Mouse (Mus musculus): ENCODE data around the gene Rdm1. TPM values are rescaled to one million over a fixed set of nuclear protein-coding genes. Genes with fewer than 3 reads are reported as not detected.
"Not testable (repeated sequence)": the region's sequence is repeated elsewhere in the genome, so short reads cannot be mapped to it uniquely, and the experiment has no call there.

The Rdm1 gene
- polyA plus RNA-seq, 1 experiment from 2014 or later = 44.8 TPM

GRCm38 (mm10) chr11:101614116-101614515 lies 12.9 kb upstream of the Rdm1 start:
- Histone ChIP-seq H3K9ac (ENCODE audit: low read length) (no peak overlapping the region; the same call in 1 of the 2 replicates), H3K4me2 (no peak overlapping the region), H3K4me3 (ENCODE audit: low read depth, low read length) (no peak overlapping the region), H3K9me3 (ENCODE audit: control insufficient read depth, low read length) (no peaks in the 10 kb centered on the region), H3K27ac (ENCODE audit: low read depth, low read length) (no peak overlapping the region), H3K36me3 (ENCODE audit: control insufficient read depth, insufficient read depth, low read length) (no peaks in the 10 kb centered on the region), H3K4me1 (ENCODE audit: control insufficient read depth, insufficient read depth, low read length) (peaks cover 24% of the 10 kb centered on the region), H3K27me3 (ENCODE audit: control insufficient read depth, insufficient read depth, low read length) (no peaks in the 10 kb centered on the region)
- 47% methylated on average over 4 of the region's 4 CpGs for WGBS
- DNase-seq (ENCODE audit: low spot score, missing footprints) = peak; percentile 80
- no peak for ATAC-seq (ENCODE audit: low FRiP score)

GRCm38 (mm10) chr11:101615380-101615779 lies 11.6 kb upstream of the Rdm1 start:
- 87% methylated on average over 6 of the region's 6 CpGs for WGBS
- ATAC-seq (ENCODE audit: low FRiP score) = no peak

GRCm38 (mm10) chr11:101616104-101616503 lies 10.9 kb upstream of the Rdm1 start:
- no peak overlapping the region for H3K4me3 ChIP-seq (ENCODE audit: low read depth, low read length)
- ATAC-seq (ENCODE audit: low FRiP score) (no peak), DNase-seq (ENCODE audit: low spot score, missing footprints) (no peak)
- no peak overlapping the region for H3K4me2 ChIP-seq
- H3K9me3 ChIP-seq (ENCODE audit: control insufficient read depth, low read length) = no peaks in the 10 kb centered on the region
- H3K27ac ChIP-seq (ENCODE audit: low read depth, low read length) = no peak overlapping the region
- peaks cover 24% of the 10 kb centered on the region for H3K4me1 ChIP-seq (ENCODE audit: control insufficient read depth, insufficient read depth, low read length)
- H3K9ac ChIP-seq (ENCODE audit: low read length) = no peak overlapping the region
- WGBS = 92% methylated on average over 8 of the region's 8 CpGs
- H3K36me3 ChIP-seq (ENCODE audit: control insufficient read depth, insufficient read depth, low read length) = no peaks in the 10 kb centered on the region
- no peaks in the 10 kb centered on the region for H3K27me3 ChIP-seq (ENCODE audit: control insufficient read depth, insufficient read depth, low read length)

More at GRCm38 (mm10) chr11:101615380-101615779, 11.6 kb upstream of the Rdm1 start:
- Histone ChIP-seq H3K9ac (ENCODE audit: low read length) (no peak overlapping the region), H3K4me3 (ENCODE audit: low read depth, low read length) (no peak overlapping the region), H3K9me3 (ENCODE audit: control insufficient read depth, low read length) (no peaks in the 10 kb centered on the region), H3K27ac (ENCODE audit: low read depth, low read length) (no peak overlapping the region), H3K4me2 (no peak overlapping the region), H3K4me1 (ENCODE audit: control insufficient read depth, insufficient read depth, low read length) (peaks cover 24% of the 10 kb centered on the region), H3K36me3 (ENCODE audit: control insufficient read depth, insufficient read depth, low read length) (no peaks in the 10 kb centered on the region), H3K27me3 (ENCODE audit: control insufficient read depth, insufficient read depth, low read length) (no peaks in the 10 kb centered on the region)
- DNase-seq (ENCODE audit: low spot score, missing footprints) = peak; percentile 70

DNA sequence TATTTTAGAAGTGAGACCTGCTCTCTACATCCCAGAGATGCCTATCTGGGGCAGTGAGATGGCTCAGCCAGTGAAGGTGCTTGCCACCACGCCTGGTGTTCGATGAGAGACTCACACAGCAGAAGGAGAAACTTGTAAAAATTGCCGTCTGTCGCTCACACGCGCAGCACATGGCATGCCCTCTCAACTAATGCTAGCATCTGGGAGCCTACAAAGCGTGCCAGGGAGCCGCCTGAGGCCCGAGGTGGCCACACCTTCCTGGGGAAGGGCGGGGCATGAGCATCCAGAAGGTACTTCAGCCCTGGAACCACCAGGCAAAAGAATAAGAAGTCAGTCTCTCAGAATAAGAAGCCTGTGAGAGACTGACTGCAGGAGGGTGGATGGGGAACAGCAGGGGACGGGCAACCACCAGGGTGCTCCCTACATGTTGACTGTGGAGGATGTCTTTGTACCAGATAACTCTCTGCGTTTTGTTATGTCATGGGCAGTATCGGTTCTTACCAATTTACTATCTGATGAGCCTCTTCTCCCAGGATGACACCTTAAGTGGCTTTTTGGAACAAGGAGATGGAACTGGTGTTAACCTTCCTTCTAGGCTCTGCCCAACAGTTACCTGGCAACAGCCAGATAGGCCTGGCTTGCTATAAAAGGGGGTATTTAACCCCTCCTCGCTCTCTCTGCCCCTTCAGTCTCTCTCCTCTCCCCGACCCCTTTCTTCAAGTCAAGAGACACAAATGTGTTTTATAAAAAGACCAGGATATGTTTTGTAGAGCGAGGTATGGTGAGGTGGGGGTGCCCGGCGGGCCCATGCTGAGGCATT lies 9.8 kb upstream of the Rdm1 start:
- DNase-seq (ENCODE audit: low spot score, missing footprints) (peak; percentile 84), ATAC-seq (ENCODE audit: low FRiP score) (no peak)
- Histone ChIP-seq H3K4me1 (ENCODE audit: control insufficient read depth, insufficient read depth, low read length) (peaks cover 24% of the 10 kb centered on the region), H3K27ac (ENCODE audit: low read depth, low read length) (no peak overlapping the region; the same call in 1 of the 2 replicates), H3K9me3 (ENCODE audit: control insufficient read depth, low read length) (no peaks in the 10 kb centered on the region), H3K4me3 (ENCODE audit: low read depth, low read length) (no peak overlapping the region), H3K36me3 (ENCODE audit: control insufficient read depth, insufficient read depth, low read length) (no peaks in the 10 kb centered on the region), H3K27me3 (ENCODE audit: control insufficient read depth, insufficient read depth, low read length) (no peaks in the 10 kb centered on the region), H3K4me2 (peak overlapping the region; percentile 45), H3K9ac (ENCODE audit: low read length) (peak overlapping the region; percentile 48; the same call in 1 of the 2 replicates)
- WGBS = 17% methylated on average over 18 of the region's 18 CpGs

DNA sequence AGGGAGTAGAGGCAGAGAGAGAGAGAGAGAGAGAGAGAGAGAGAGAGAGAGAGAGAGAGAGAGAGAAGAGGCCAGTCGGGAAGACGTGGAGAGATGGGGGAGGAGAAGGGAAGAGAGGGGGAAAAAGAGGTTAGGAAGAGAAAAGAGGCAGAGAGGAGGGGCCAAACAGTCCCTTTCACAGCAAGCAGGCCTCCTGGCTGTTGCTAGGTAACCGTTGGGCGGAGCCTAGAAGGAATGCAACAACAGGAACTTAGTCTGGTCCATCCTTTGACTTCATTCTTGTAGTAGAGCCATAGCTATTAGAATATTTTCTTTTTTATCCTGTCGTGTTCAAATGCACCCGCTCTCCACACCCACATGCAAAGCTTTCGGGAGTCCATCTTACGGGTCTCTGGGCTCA lies 9.1 kb upstream of the Rdm1 start:
- no peaks in the 10 kb centered on the region for H3K36me3 ChIP-seq (ENCODE audit: control insufficient read depth, insufficient read depth, low read length)
- no peaks in the 10 kb centered on the region for H3K9me3 ChIP-seq (ENCODE audit: control insufficient read depth, low read length)
- peaks cover 24% of the 10 kb centered on the region for H3K4me1 ChIP-seq (ENCODE audit: control insufficient read depth, insufficient read depth, low read length)
- no peak overlapping the region for H3K4me3 ChIP-seq (ENCODE audit: low read depth, low read length)
- DNase-seq (ENCODE audit: low spot score, missing footprints) (peak; percentile 95), ATAC-seq (ENCODE audit: low FRiP score) (peak; percentile 84)
- H3K27ac ChIP-seq (ENCODE audit: low read depth, low read length) = no peak overlapping the region; the same call in 1 of the 2 replicates
- WGBS = 5% methylated on average over 8 of the region's 8 CpGs
- H3K9ac ChIP-seq (ENCODE audit: low read length) = peak overlapping the region; percentile 48
- peak overlapping the region; percentile 45 for H3K4me2 ChIP-seq
- H3K27me3 ChIP-seq (ENCODE audit: control insufficient read depth, insufficient read depth, low read length) = no peaks in the 10 kb centered on the region

- peak overlapping the region; percentile 9; the same call in 1 of the 2 replicates for H3K27ac ChIP-seq (ENCODE audit: low read depth, low read length)
- H3K36me3 ChIP-seq (ENCODE audit: control insufficient read depth, insufficient read depth, low read length) = no peaks in the 10 kb centered on the region
- DNase-seq (ENCODE audit: low spot score, missing footprints) = peak; percentile 86
- H3K27me3 ChIP-seq (ENCODE audit: control insufficient read depth, insufficient read depth, low read length) = no peaks in the 10 kb centered on the region
- peak overlapping the region; percentile 48; the same call in 1 of the 2 replicates for H3K9ac ChIP-seq (ENCODE audit: low read length)
- no peak overlapping the region for H3K4me2 ChIP-seq
- ATAC-seq (ENCODE audit: low FRiP score) = no peak
- no peaks in the 10 kb centered on the region for H3K9me3 ChIP-seq (ENCODE audit: control insufficient read depth, low read length)
- no peak overlapping the region for H3K4me3 ChIP-seq (ENCODE audit: low read depth, low read length)
- 80% methylated on average over 3 of the region's 3 CpGs for WGBS
- H3K4me1 ChIP-seq (ENCODE audit: control insufficient read depth, insufficient read depth, low read length) = peaks cover 24% of the 10 kb centered on the region
Observed at GRCm38 (mm10) chr11:101618596-101618995, 8.4 kb upstream of the Rdm1 start.

- not testable (repeated sequence) for H3K36me3 ChIP-seq (ENCODE audit: control insufficient read depth, insufficient read depth, low read length); DNase-seq (ENCODE audit: low spot score, missing footprints); H3K27me3 ChIP-seq (ENCODE audit: control insufficient read depth, insufficient read depth, low read length); ATAC-seq (ENCODE audit: low FRiP score); H3K4me2 ChIP-seq; H3K9ac ChIP-seq (ENCODE audit: low read length); H3K27ac ChIP-seq (ENCODE audit: low read depth, low read length); H3K4me3 ChIP-seq (ENCODE audit: low read depth, low read length); H3K9me3 ChIP-seq (ENCODE audit: control insufficient read depth, low read length)
- peaks cover 14% of the 10 kb centered on the region for H3K4me1 ChIP-seq (ENCODE audit: control insufficient read depth, insufficient read depth, low read length)
- WGBS = 92% methylated on average over 11 of the region's 11 CpGs
Observed at GRCm38 (mm10) chr11:101620022-101620655, 6.9 kb upstream of the Rdm1 start.

DNA sequence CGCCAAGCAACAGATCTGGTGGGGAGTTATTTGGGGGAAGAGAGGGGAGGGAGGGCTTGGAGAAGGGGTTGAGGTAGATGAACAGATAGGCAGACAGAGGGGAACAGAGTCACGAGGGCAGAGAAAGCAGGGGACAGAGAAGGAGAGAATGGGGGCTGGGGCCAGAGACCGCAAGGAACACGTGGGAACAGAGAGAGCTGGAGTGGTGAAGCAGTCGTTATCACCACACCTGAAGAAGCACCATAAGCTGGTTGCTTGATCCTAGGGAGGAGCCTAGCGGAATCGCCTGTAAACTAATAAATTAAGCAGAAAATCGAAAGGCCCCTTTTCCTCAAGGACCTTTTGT lies 373 bp upstream of the Rdm1 start:
- Histone ChIP-seq H3K27ac (ENCODE audit: low read depth, low read length) (peak overlapping the region; percentile 96), H3K27me3 (ENCODE audit: control insufficient read depth, insufficient read depth, low read length) (no peaks in the 10 kb centered on the region), H3K4me2 (peak overlapping the region; percentile 83), H3K4me1 (ENCODE audit: control insufficient read depth, insufficient read depth, low read length) (peaks cover 6% of the 10 kb centered on the region; the same call in 1 of the 2 replicates), H3K36me3 (ENCODE audit: control insufficient read depth, insufficient read depth, low read length) (peaks cover 2% of the 10 kb centered on the region; the same call in 1 of the 2 replicates), H3K4me3 (ENCODE audit: low read depth, low read length) (peak overlapping the region; percentile 30), H3K9ac (ENCODE audit: low read length) (peak overlapping the region; percentile 68), H3K9me3 (ENCODE audit: control insufficient read depth, low read length) (no peaks in the 10 kb centered on the region)
- peak; percentile 18; the same call in 1 of the 2 replicates for ATAC-seq (ENCODE audit: low FRiP score)
- DNase-seq (ENCODE audit: low spot score, missing footprints) = no peak
- WGBS = 7% methylated on average over 8 of the region's 8 CpGs
